Mouse (Mus musculus) heart, embryonic 11.5 days (tissue): ENCODE data around the gene Hnrnpu. TPM values are rescaled to one million over a fixed set of nuclear protein-coding genes. Genes with fewer than 3 reads are reported as not detected.
"Not testable (repeated sequence)": the region's sequence is repeated elsewhere in the genome, so short reads cannot be mapped to it uniquely, and the experiment has no call there.

ENCODE experiments used
- ATAC-seq: fragments of 200-750 bp; cut with Nextera tagmentation; replicated peaks from 2 replicates; pipeline ENCODE4 v1.8.0; 2017; ENCODE audit warnings: moderate library complexity; ENCODE audit not compliant: insufficient number of reproducible peaks, low FRiP score, low TSS enrichment
- H3K27ac ChIP-seq: fragments of 300-500 bp; sonication (generic); 2 replicates; pipeline ENCODE4 v1.5.1; 2014; ENCODE audit warnings: mild to moderate bottlenecking, low read depth, low read length
- H3K27me3 ChIP-seq: fragments of 300-500 bp; sonication (generic); 2 replicates; pipeline ENCODE4 v1.6.1; 2014; ENCODE audit warnings: mild to moderate bottlenecking, low read length, mixed read lengths; ENCODE audit not compliant: control insufficient read depth, insufficient read depth
- H3K36me3 ChIP-seq: fragments of 300-500 bp; sonication (generic); 2 replicates; pipeline ENCODE4 v1.6.1; 2014; ENCODE audit warnings: mild to moderate bottlenecking, low read length, moderate library complexity, mixed read lengths; ENCODE audit not compliant: control insufficient read depth, insufficient read depth
- H3K4me1 ChIP-seq: fragments of 300-500 bp; sonication (generic); 2 replicates; pipeline ENCODE4 v1.6.1; 2014; ENCODE audit warnings: low read length; ENCODE audit not compliant: control insufficient read depth, insufficient read depth
- H3K4me2 ChIP-seq: fragments of 300-500 bp; sonication (generic); 2 replicates; pipeline ENCODE4 v1.6.1; 2014; ENCODE audit warnings: mild to moderate bottlenecking, moderate library complexity
- H3K4me3 ChIP-seq: fragments of 300-500 bp; sonication (generic); 2 replicates; pipeline ENCODE4 v1.5.1; 2014; ENCODE audit warnings: low read depth, low read length
- H3K9ac ChIP-seq: fragments of 300-500 bp; sonication (generic); 2 replicates; pipeline ENCODE4 v1.6.1; 2014; ENCODE audit warnings: mild to moderate bottlenecking, low read depth, low read length, moderate library complexity
- H3K9me3 ChIP-seq: fragments of 300-500 bp; sonication (generic); replicated peaks from 2 replicates; pipeline ENCODE4 v1.6.1; 2016; ENCODE audit warnings: low read length; ENCODE audit not compliant: control insufficient read depth
- WGBS: fragments of 180-500 bp; shearing (Covaris S2); extraction: QIAGEN DNeasy Blood & Tissue Kit; methylation state at CpG from one replicate; pipeline ENCODE4 v1.1.7; 2014; ENCODE audit not compliant: insufficient replicate concordance; 5-methylcytosine and 5-hydroxymethylcytosine counted together
- polyA plus RNA-seq: library from polyadenylated mRNA; unstranded; fragments of >200 nt; fragmentation: Nextera tagmentation; extraction: Ambion mirVana; gene quantifications from 2 replicates; pipeline ENCODE4 v1.2.1, GENCODE M21; 2014

The Hnrnpu gene
- polyA plus RNA-seq, 1 experiment from 2014 or later = 381 TPM

DNA sequence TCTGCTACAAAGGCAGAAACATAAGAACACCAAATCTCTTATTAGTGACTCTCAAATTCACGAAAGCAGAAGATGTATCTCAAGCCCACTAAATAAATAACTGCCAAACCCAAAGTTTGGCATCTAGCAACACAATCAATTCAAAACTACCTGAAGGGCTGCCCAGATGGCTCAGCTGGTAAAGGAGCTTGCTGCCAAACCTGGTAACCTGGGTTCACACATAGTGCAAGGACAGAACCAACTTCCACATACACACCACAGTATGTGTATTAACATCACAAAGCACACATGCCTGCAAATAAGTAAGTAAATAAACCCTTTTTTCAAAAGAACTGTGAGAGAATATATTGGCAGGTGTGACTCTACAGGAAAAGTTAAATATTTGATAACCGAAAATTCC, 23.4 kb downstream of the Hnrnpu start:
- H3K4me3 ChIP-seq = no peak overlapping the region
- no peak overlapping the region for H3K27ac ChIP-seq
- 90% methylated on average over 2 of the region's 2 CpGs for WGBS
- H3K4me2 ChIP-seq = no peak overlapping the region
- H3K27me3 ChIP-seq = no peaks in the 10 kb centered on the region
- no peaks in the 10 kb centered on the region for H3K36me3 ChIP-seq
- H3K4me1 ChIP-seq = no peaks in the 10 kb centered on the region
- ATAC-seq = no peak
- H3K9ac ChIP-seq = no peak overlapping the region
- H3K9me3 ChIP-seq = no peaks in the 10 kb centered on the region

DNA sequence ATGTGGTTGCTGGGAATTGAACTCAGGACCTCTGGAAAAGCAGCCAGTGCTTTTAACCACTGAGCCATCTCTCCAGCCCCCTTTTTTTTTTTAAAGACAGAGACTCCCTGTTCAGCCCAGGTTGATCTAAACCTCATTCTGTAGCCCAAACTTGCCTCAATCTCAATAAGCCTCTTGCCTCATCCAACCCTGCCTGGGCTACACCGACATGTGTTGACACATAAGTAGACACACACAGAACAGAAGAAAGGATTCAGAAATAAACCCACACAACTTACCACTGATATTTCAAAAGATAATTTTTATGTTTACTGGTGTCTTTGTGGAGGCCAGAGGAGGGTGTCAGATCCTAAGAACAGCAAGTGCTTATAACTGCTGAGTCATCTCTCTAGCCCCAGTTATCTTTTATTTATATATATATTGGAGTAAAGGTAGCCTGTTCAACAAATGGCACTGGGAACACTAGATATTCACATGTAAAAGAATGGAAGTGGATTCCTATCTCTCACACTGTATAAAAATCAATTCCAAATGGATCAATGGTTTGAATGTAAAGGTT, 24.5 kb downstream of the Hnrnpu start:
- Histone ChIP-seq H3K27ac (no peak overlapping the region), H3K4me3 (no peak overlapping the region), H3K36me3 (no peaks in the 10 kb centered on the region), H3K4me2 (no peak overlapping the region), H3K4me1 (no peaks in the 10 kb centered on the region), H3K9me3 (no peaks in the 10 kb centered on the region), H3K9ac (no peak overlapping the region), H3K27me3 (no peaks in the 10 kb centered on the region)
- WGBS = 89% methylated on average over 1 of the region's 1 CpGs
- ATAC-seq = no peak

DNA sequence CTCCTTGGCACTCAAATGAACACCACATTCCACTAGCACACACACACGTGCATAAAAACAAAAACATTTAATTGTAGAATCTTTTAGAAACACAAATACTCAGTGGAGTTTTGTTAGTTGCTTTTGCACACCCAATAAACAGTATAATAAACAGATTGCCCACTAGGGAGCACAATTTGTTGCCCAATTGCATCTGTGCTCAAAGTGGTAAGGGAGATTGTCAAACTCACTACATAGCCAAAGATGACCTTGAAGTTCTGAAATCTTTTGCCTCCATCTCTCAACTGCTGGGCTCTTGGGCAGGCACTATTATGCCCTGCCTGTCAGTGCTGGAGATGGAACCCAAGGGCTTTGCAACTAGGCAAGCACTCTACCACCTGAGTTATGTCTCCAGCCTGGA, 27.5 kb downstream of the Hnrnpu start:
- H3K27ac ChIP-seq = no peak overlapping the region
- no peaks in the 10 kb centered on the region for H3K36me3 ChIP-seq
- no peaks in the 10 kb centered on the region for H3K9me3 ChIP-seq
- H3K9ac ChIP-seq = no peak overlapping the region
- no peak for ATAC-seq
- 76% methylated on average over 1 of the region's 1 CpGs for WGBS
- no peaks in the 10 kb centered on the region for H3K4me1 ChIP-seq
- H3K4me2 ChIP-seq = no peak overlapping the region
- H3K4me3 ChIP-seq = no peak overlapping the region
- H3K27me3 ChIP-seq = no peaks in the 10 kb centered on the region

DNA sequence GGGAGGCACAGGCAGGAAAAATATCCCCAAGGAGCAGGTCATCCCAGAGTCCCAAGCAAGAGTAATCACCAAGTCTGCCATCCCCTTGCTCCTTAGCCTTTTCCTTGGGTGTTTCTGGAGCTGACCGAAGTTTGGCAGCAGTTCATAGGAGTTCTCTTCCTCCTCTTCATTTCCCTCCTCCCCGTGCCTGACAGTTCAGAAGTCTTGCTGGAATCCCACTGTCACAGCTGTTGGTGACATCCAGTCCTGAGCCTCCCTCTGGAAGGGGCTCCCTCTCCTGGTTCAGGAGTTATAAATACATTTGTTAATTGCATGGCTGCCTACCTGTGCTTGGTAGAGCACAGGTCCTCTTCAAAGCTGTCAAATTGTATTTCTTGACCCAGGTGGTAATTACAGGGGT, 28.1 kb downstream of the Hnrnpu start:
- no peak for ATAC-seq
- H3K9ac ChIP-seq = no peak overlapping the region

DNA sequence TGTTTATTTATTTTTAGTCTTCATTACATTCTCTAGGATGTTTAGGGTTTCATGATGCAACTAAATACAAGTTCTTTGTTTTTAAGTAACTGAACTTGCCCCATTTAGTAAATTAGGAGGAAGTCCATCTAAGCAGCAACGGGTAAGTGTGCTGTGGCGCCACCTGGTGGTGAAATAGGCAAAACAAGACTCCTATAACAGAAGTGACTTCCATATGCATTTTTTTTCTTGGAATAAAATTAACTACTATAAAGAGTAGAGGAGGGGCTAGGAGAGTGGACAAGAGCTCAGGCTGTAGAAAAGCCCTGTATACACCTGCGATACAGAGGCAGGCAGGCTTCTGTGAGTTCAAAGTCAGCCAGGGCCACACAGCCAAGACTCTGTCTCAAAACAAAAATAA, 34.2 kb downstream of the Hnrnpu start:
- WGBS = 20% methylated on average over 3 of the region's 3 CpGs
- H3K4me1 ChIP-seq = no peaks in the 10 kb centered on the region
- H3K4me3 ChIP-seq = no peak overlapping the region
- no peak overlapping the region for H3K9ac ChIP-seq
- H3K4me2 ChIP-seq = no peak overlapping the region
- no peak overlapping the region for H3K27ac ChIP-seq
- H3K36me3 ChIP-seq = no peaks in the 10 kb centered on the region
- H3K27me3 ChIP-seq = no peaks in the 10 kb centered on the region
- no peaks in the 10 kb centered on the region for H3K9me3 ChIP-seq
- ATAC-seq = no peak

More for the DNA sequence above, 28.1 kb downstream of the Hnrnpu start:
- Histone ChIP-seq H3K27me3 (no peaks in the 10 kb centered on the region), H3K27ac (no peak overlapping the region), H3K4me3 (no peak overlapping the region), H3K4me2 (no peak overlapping the region), H3K9me3 (no peaks in the 10 kb centered on the region), H3K36me3 (no peaks in the 10 kb centered on the region), H3K4me1 (no peaks in the 10 kb centered on the region)
- WGBS = 71% methylated on average over 2 of the region's 2 CpGs

DNA sequence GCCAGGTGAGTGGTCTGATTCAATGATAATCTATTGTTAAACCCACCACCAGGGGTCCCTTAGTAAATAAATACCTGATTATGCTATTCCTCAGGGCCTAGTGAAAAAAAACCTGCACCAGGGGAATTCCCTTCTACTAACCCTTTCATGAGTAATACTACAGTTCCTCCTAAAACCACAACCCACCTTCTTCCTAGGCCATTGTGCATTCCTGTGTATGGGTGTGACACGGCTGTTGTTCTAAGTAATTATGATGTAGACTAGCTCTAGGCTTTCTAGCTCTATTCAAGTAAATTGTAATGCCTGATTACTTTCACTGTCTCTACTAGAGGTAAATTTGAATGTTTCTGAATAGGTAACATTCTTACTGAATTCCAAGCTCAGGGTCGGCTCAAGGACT, 36.3 kb downstream of the Hnrnpu start:
- not testable (repeated sequence) for H3K9ac ChIP-seq, ATAC-seq, H3K4me3 ChIP-seq, H3K36me3 ChIP-seq, H3K27ac ChIP-seq, H3K4me2 ChIP-seq, H3K27me3 ChIP-seq, H3K9me3 ChIP-seq, H3K4me1 ChIP-seq
- 86% methylated on average over 2 of the region's 2 CpGs for WGBS

DNA sequence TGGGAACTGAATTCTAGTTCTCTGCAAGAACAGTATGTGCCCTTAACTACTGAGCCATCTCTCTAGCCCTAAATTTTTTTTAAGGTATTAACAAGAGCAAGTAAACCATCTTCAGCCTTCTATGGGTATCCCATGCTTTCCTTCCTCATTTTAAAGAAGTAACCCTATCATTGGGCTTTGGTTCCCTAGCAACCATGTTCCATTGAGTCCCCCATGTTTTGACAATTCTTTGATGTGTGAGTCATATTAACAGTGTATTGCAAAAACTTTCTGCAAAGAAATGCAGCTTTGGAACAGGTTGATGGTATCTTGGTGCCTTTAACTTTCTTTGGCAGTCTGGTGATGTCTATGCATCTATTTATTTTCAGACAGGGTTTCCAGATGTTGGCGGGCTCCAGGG, 43.5 kb downstream of the Hnrnpu start:
- no peak overlapping the region for H3K27ac ChIP-seq
- no peaks in the 10 kb centered on the region for H3K9me3 ChIP-seq
- H3K4me1 ChIP-seq = no peaks in the 10 kb centered on the region
- no peaks in the 10 kb centered on the region for H3K27me3 ChIP-seq
- H3K36me3 ChIP-seq = no peaks in the 10 kb centered on the region
- no peak overlapping the region for H3K9ac ChIP-seq
- 90% methylated on average over 1 of the region's 1 CpGs for WGBS
- no peak overlapping the region for H3K4me3 ChIP-seq
- no peak overlapping the region for H3K4me2 ChIP-seq
- no peak for ATAC-seq

DNA sequence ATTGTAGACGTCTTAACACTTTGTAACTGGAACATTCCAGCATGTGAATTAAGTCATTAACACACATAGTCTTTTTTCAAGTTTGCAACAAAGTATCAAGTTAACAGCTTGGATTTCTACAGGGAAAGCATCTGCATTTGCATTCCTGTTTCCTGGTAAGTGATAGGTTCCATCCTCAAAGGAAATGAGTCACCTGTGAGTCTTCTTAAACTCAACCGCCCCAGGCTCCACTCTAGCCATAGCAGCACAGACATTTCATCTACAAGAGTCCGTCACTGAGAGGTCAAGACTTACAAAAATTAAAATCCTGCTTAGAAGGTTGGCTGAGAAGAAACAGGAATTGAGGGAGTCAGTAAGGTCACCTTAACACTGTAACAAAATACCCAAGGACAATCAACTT, 45.9 kb downstream of the Hnrnpu start:
- Histone ChIP-seq H3K9me3 (no peaks in the 10 kb centered on the region), H3K36me3 (no peaks in the 10 kb centered on the region), H3K4me2 (no peak overlapping the region), H3K9ac (no peak overlapping the region), H3K27me3 (no peaks in the 10 kb centered on the region), H3K4me1 (no peaks in the 10 kb centered on the region), H3K27ac (no peak overlapping the region), H3K4me3 (no peak overlapping the region)
- 78% methylated on average over 3 of the region's 3 CpGs for WGBS
- no peak for ATAC-seq

DNA sequence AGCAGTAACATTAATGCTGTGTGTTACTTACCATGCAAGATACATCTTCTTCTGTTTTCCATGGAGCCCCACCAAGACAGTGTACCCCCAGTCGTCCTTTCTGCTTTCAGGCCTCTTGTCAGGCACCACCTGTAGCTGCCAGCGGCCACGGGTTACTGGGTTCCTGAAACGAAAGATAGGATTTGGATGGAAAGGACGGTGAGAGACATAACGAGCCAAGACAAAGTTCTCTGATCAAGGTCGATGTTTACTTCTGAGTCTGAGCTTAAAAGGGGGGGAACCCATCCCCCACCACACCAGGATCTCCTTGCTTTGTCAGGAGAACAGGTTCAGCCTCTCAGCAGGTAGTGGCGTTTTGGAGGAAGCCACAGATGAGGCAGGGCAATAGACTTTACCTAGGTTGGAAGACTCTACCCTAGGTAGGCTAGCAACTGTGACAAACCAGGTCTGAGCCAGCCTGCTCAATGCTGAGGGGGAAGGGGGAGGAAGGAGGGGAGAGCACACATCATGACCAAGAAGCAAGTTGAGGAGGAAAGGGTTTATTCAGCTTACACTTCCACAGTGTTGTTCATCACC, 49.9 kb downstream of the Hnrnpu start:
- WGBS = 44% methylated on average over 8 of the region's 8 CpGs
- Histone ChIP-seq H3K27ac (no peak overlapping the region), H3K9ac (no peak overlapping the region), H3K27me3 (no peaks in the 10 kb centered on the region), H3K4me3 (no peak overlapping the region), H3K4me1 (no peaks in the 10 kb centered on the region), H3K4me2 (no peak overlapping the region), H3K9me3 (no peaks in the 10 kb centered on the region; the same call in 1 of the 2 replicates), H3K36me3 (no peaks in the 10 kb centered on the region)
- ATAC-seq = no peak
